Mouse (Mus musculus): Measurements from ENCODE around the gene Prss54. TPM values are rescaled to one million over a fixed set of nuclear protein-coding genes. Genes with fewer than 3 reads are reported as not detected.

Prss54 gene
- polyA plus RNA-seq (2021; fragmentation: Nextera tagmentation) = not detected in 2 replicates
- long read RNA-seq, experiment 1, partial matches to known transcripts = 0 of 2 reads
- long read RNA-seq, experiment 1, other reads (novel, unspliced or antisense) = 2 of 2 reads
- long read RNA-seq, experiment 2 = 0 reads

DNA sequence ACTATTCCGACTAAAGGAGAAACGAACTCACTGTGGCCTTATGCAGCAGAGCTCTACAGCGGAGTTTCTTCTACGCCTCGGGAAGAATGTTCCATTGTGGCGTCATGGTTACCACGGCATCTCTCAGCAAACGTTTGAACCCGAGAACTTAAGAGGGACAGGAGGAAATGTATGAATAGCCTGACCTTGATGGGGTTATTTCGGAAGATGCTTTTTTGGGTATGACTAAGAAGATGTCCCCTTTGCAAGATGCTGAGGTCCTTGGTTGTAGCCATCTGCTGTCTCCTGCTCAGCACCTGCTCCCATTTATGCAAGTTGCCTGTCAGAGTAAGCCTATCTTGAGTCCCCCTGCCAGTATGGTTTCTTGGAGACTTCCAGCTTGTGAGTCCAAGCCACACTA, at the start of gene Prss54:
Gene Prss54, minus strand, starts transcription at position 101 of the 400 bp plus-strand sequence.

DNA sequence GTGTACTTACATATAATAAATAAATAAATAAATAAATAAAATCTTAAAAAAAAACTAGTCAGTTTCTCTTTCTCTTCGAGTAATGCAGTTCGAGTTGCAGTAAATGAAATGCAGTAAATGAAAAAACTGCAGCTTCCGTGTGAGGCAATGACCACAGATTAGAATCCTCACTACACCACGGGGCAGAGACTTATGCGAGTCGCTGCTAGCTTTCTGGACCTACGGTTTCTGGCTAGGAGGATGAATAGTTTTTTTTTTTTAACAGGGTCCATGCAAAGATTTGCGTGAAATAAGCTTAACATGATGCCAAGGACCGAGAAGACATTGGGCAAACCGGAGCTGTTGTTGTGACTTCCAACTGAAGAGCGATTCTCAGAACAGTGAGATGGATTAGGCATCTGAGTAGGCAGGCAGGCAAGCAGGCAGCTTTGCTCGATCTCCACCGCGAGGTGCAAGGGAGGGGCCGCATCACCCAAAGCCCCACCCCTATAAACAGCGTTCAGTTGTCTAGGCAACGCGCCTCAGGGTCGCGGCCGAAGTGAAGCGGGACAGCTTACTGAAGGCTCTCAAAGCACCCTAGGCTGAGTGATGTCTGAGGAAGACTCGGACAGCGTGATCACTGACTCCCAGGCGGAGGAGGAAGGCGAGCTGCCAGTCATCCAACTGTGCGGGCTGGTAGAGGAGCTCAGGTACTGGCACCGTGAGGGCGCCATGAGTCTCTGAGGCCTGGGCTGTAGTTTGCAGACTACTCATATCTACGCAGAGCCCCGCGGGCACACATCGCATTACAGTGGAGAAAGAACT, 42.4 kb downstream of the Prss54 start, which contains the start of gene Ccdc113:
Gene Ccdc113, plus strand, starts transcription at position 502 of the 804 bp plus-strand sequence.

Other genes with a start within 250 kb of the Prss54 start
- 3.2 and 6.2 TPM in 2 replicates for gene Zfp319, start 244.4 kb downstream of the Prss54 start, polyA plus RNA-seq (2021; fragmentation: Nextera tagmentation)
- 10.4 and 12.1 TPM in 2 replicates for gene Usb1, start 244.1 kb downstream of the Prss54 start, polyA plus RNA-seq (2021; fragmentation: Nextera tagmentation)
- gene Mmp15, start 224.1 kb downstream of the Prss54 start, polyA plus RNA-seq (2021; fragmentation: Nextera tagmentation) = 1.3 and 4.1 TPM in 2 replicates
- 116 and 134 TPM in 2 replicates for gene Cfap20, start 141.5 kb downstream of the Prss54 start, polyA plus RNA-seq (2021; fragmentation: Nextera tagmentation)
- 9.1 and 10.3 TPM in 2 replicates for gene Csnk2a2, start 86.3 kb downstream of the Prss54 start, polyA plus RNA-seq (2021; fragmentation: Nextera tagmentation)
- 7.0 and 7.9 TPM in 2 replicates for gene Ccdc113, start 42.3 kb downstream of the Prss54 start, polyA plus RNA-seq (2021; fragmentation: Nextera tagmentation)
- gene Gins3, start 57.1 kb upstream of the Prss54 start, polyA plus RNA-seq (2021; fragmentation: Nextera tagmentation) = 2.3 and 2.7 TPM in 2 replicates
- gene Ndrg4, start 100.6 kb upstream of the Prss54 start, polyA plus RNA-seq (2021; fragmentation: Nextera tagmentation) = 955 and 1,153 TPM in 2 replicates
- 8.1 and 12.1 TPM in 2 replicates for gene Setd6, start 139.5 kb upstream of the Prss54 start, polyA plus RNA-seq (2021; fragmentation: Nextera tagmentation)
- 8.8 and 13.5 TPM in 2 replicates for gene Cnot1, start 231.1 kb upstream of the Prss54 start, polyA plus RNA-seq (2021; fragmentation: Nextera tagmentation)
- gene Sap18b, start 249.0 kb upstream of the Prss54 start, polyA plus RNA-seq (2021; fragmentation: Nextera tagmentation) = 224 and 267 TPM in 2 replicates